Mouse (Mus musculus): ENCODE measurements around the gene Tcl1b3.
"Not testable (repeated sequence)": the region's sequence is repeated elsewhere in the genome, so short reads cannot be mapped to it uniquely, and the experiment has no call there.

The Tcl1b3 gene

GRCm38 (mm10) chr12:105190743-105191142 lies at the start of gene Tcl1b3:
TSS of gene Tcl1b3 (plus strand) at chr12:105191043.
- DNase-seq, result not testable (repeated sequence)

- DNase-seq, result no peak
These were observed 47.7 kb upstream of the Tcl1b3 start for GRCm38 (mm10) chr12:105143096-105143495.

- not testable (repeated sequence) for DNase-seq
These were observed 45.9 kb upstream of the Tcl1b3 start for GRCm38 (mm10) chr12:105144928-105145327.

- DNase-seq, result no peak
These were observed 45.1 kb upstream of the Tcl1b3 start, which contains the start of gene Tcl1b2 for GRCm38 (mm10) chr12:105145714-105146113. TSS of gene Tcl1b2 (plus strand) at chr12:105146014.

GRCm38 (mm10) chr12:105155286-105155685 lies 35.6 kb upstream of the Tcl1b3 start:
- not testable (repeated sequence) for DNase-seq

GRCm38 (mm10) chr12:105158842-105159241 lies 32.0 kb upstream of the Tcl1b3 start:
- no peak for DNase-seq

- no peak for DNase-seq
These were observed 31.5 kb upstream of the Tcl1b3 start, which contains the start of gene Tcl1b1 for GRCm38 (mm10) chr12:105159390-105159789. TSS of gene Tcl1b1 (plus strand) at chr12:105159690.

- no peak for DNase-seq
These were observed 24.1 kb upstream of the Tcl1b3 start for GRCm38 (mm10) chr12:105166734-105167133.

GRCm38 (mm10) chr12:105173366-105173765 lies 17.5 kb upstream of the Tcl1b3 start:
- DNase-seq, result no peak

- DNase-seq, result not testable (repeated sequence)
These were observed 16.5 kb upstream of the Tcl1b3 start for GRCm38 (mm10) chr12:105174318-105174717.

- DNase-seq, result not testable (repeated sequence)
These were observed 14.8 kb upstream of the Tcl1b3 start, which contains the start of gene Tcl1b5 for GRCm38 (mm10) chr12:105176044-105176443. TSS of gene Tcl1b5 (plus strand) at chr12:105176344.

GRCm38 (mm10) chr12:105181040-105181644 lies 9.7 kb upstream of the Tcl1b3 start:
- DNase-seq, result not testable (repeated sequence)

GRCm38 (mm10) chr12:105188980-105189379 lies 1.9 kb upstream of the Tcl1b3 start:
- not testable (repeated sequence) for DNase-seq

- peak; percentile 18 for DNase-seq
These were observed 9.0 kb downstream of the Tcl1b3 start for GRCm38 (mm10) chr12:105199684-105200497.

GRCm38 (mm10) chr12:105201657-105202056 lies 10.8 kb downstream of the Tcl1b3 start, which contains the start of gene Tcl1b4:
TSS of gene Tcl1b4 (plus strand) at chr12:105201957.
- not testable (repeated sequence) for DNase-seq

- DNase-seq, result no peak
These were observed 16.2 kb downstream of the Tcl1b3 start for GRCm38 (mm10) chr12:105207071-105207470.

GRCm38 (mm10) chr12:105208441-105208840 lies 17.6 kb downstream of the Tcl1b3 start:
- no peak for DNase-seq

GRCm38 (mm10) chr12:105209231-105209630 lies 18.4 kb downstream of the Tcl1b3 start:
- DNase-seq, result no peak

- DNase-seq, result no peak
These were observed 26.4 kb downstream of the Tcl1b3 start for GRCm38 (mm10) chr12:105217101-105217760.

- no peak for DNase-seq
These were observed 31.9 kb downstream of the Tcl1b3 start, which contains the start of gene Tcl1 for GRCm38 (mm10) chr12:105222601-105223319. TSS of gene Tcl1 (minus strand) at chr12:105222793.

GRCm38 (mm10) chr12:105224621-105225320 lies 33.9 kb downstream of the Tcl1b3 start:
- peak; percentile 13 for DNase-seq

- no peak for DNase-seq
These were observed 43.5 kb downstream of the Tcl1b3 start for GRCm38 (mm10) chr12:105234362-105234761.

Data from embryo, embryonic 11 days (tissue).